In genomic region chr16:18658597-18658996, GRCm38 (mm10) we compare ENCODE assay signal across 30 mouse cellular contexts. TPM values are rescaled to one million over a fixed set of nuclear protein-coding genes. Genes with fewer than 3 reads are reported as not detected.
DNase-seq lines count a peak whose midpoint lies in the region; ATAC-seq lines count a peak whose summit lies in the region.
"Had no signal": no experiment of that assay in that cellular context is flagged by ENCODE, and none has a peak within 500 bp of the region (broad histone marks: within the 10 kb centered on the region; RNA-seq: fewer than 3 reads in every experiment).

No protein-coding gene starts in this region.

- H3K4me1 ChIP-seq in intestine, embryonic 16.5 days (ENCODE audit: control insufficient read depth, insufficient read depth, low read length): peaks cover 18% of the 10 kb centered on the region; the same call in 1 of the 2 replicates
- peaks cover 6% of the 10 kb centered on the region; the same call in 1 of the 2 replicates for H3K4me1 ChIP-seq in stomach, embryonic 16.5 days (ENCODE audit: control insufficient read depth, insufficient read depth, low read length)
- H3K4me1 ChIP-seq: embryonic facial prominence, embryonic 12.5 days; forebrain, embryonic 12.5 days; heart, embryonic 12.5 days; heart, embryonic 15.5 days had no signal

- ATAC-seq in intestine, embryonic 16.5 days: peak; percentile 72
- ATAC-seq in stomach, embryonic 16.5 days (ENCODE audit: insufficient read depth, low FRiP score): no peak
- ATAC-seq: forebrain, embryonic 16.5 days; hindbrain, postnatal 0 days; inflammation-experienced regulatory T-cells, adult 6 months; Patski had no signal

- no peak overlapping the region for H3K4me3 ChIP-seq in intestine, embryonic 16.5 days (ENCODE audit: low read length)
- no peak overlapping the region for H3K4me3 ChIP-seq in stomach, embryonic 16.5 days (replicated peaks; ENCODE audit: low read length)
- H3K4me3 ChIP-seq: embryonic facial prominence, embryonic 12.5 days; erythroblast, embryonic 14.5 days; forebrain, embryonic 12.5 days; heart, embryonic 12.5 days; heart, embryonic 15.5 days had no signal

- H3K27ac ChIP-seq in intestine, embryonic 16.5 days (ENCODE audit: low read length): peak overlapping the region; percentile 57
- peak overlapping the region; percentile 37; the same call in 1 of the 2 replicates for H3K27ac ChIP-seq in stomach, embryonic 16.5 days (ENCODE audit: low read length)
- H3K27ac ChIP-seq: embryonic facial prominence, embryonic 12.5 days; forebrain, embryonic 12.5 days; heart, embryonic 15.5 days; hindbrain, embryonic 14.5 days; hindbrain, postnatal 0 days had no signal

- H3K36me3 ChIP-seq in intestine, embryonic 16.5 days (ENCODE audit: control insufficient read depth, insufficient read depth, low read length): no peaks in the 10 kb centered on the region
- no peaks in the 10 kb centered on the region; the same call in 1 of the 2 replicates for H3K36me3 ChIP-seq in stomach, embryonic 16.5 days (ENCODE audit: control insufficient read depth, insufficient read depth, low read length)
- H3K36me3 ChIP-seq: embryonic facial prominence, embryonic 12.5 days; forebrain, embryonic 12.5 days; G1E; heart, embryonic 12.5 days; heart, embryonic 15.5 days had no signal

- no peaks in the 10 kb centered on the region for H3K27me3 ChIP-seq in intestine, embryonic 16.5 days (replicated peaks; ENCODE audit: control insufficient read depth, insufficient read depth, low read length)
- no peaks in the 10 kb centered on the region for H3K27me3 ChIP-seq in stomach, embryonic 16.5 days (ENCODE audit: control insufficient read depth, insufficient read depth, low read length)
- H3K27me3 ChIP-seq: embryonic facial prominence, embryonic 12.5 days; forebrain, embryonic 12.5 days; heart, embryonic 15.5 days; Patski had no signal

- no peak overlapping the region for H3K9ac ChIP-seq in intestine, embryonic 16.5 days (ENCODE audit: low read depth, low read length)
- H3K9ac ChIP-seq in stomach, embryonic 16.5 days (ENCODE audit: low read length): no peak overlapping the region
- H3K9ac ChIP-seq: embryonic facial prominence, embryonic 12.5 days; forebrain, embryonic 12.5 days; heart, embryonic 12.5 days; heart, embryonic 15.5 days; hindbrain, embryonic 14.5 days had no signal

- H3K4me2 ChIP-seq in intestine, embryonic 16.5 days (ENCODE audit: low read depth, low read length): no peak overlapping the region
- no peak overlapping the region for H3K4me2 ChIP-seq in stomach, embryonic 16.5 days (ENCODE audit: low read depth, low read length)
- H3K4me2 ChIP-seq: embryonic facial prominence, embryonic 12.5 days; forebrain, embryonic 12.5 days; heart, embryonic 12.5 days; heart, embryonic 15.5 days; hindbrain, embryonic 14.5 days had no signal

- H3K9me3 ChIP-seq in intestine, embryonic 16.5 days (ENCODE audit: control insufficient read depth, low read length): no peaks in the 10 kb centered on the region
- no peaks in the 10 kb centered on the region for H3K9me3 ChIP-seq in stomach, embryonic 16.5 days (replicated peaks; ENCODE audit: control insufficient read depth, low read length)
- H3K9me3 ChIP-seq: embryonic facial prominence, embryonic 12.5 days; forebrain, embryonic 12.5 days; G1E; heart, embryonic 12.5 days; heart, embryonic 15.5 days had no signal

- DNase-seq in heart, adult 11 months: peak; percentile 45
- no peak for DNase-seq in heart, postnatal 4 days
- DNase-seq in kidney, adult 8-10 months: no peak
- DNase-seq in retina, embryonic 14.5 days (ENCODE audit: low spot score): no peak
- DNase-seq: adrenal gland, postnatal 10 days; adrenal gland, postnatal 36 days; B cell, adult 2 months; cerebellum, adult 18-20 months; cerebellum, adult 9-10 months; cerebellum, postnatal 14 days; gastrocnemius, postnatal 14 days; heart, adult 18-20 months; heart, postnatal 10 days; heart, postnatal 36 days had no signal

- 63% methylated on average over 4 of the region's 4 CpGs for WGBS in intestine, embryonic 16.5 days
- WGBS in stomach, embryonic 16.5 days: 63% methylated on average over 4 of the region's 4 CpGs

RNA-seq across cellular contexts. Expression of gene Sept5, which starts 28.8 kb away (rescaled TPM):
- 10 to 100 TPM; 10.4 to 15.2 TPM for total RNA-seq in heart, postnatal 4 days (2021)
- polyA plus RNA-seq in intestine, embryonic 16.5 days (2015; fragmentation: Nextera tagmentation; extraction: Ambion mirVana): 52.2 and 52.5 TPM in 2 replicates
- 26.8 and 37.7 TPM in 2 replicates for polyA plus RNA-seq in stomach, embryonic 16.5 days (2015; fragmentation: Nextera tagmentation; extraction: Ambion mirVana)
- polyA plus RNA-seq: erythroblast, embryonic 14.5 days; G1E had no signal

RNA-seq across cellular contexts. Expression of gene Gm49601, which starts 32.4 kb away (rescaled TPM):
- total RNA-seq in heart, postnatal 4 days (2021): 1 to 10 TPM; 4.0 to 5.1 TPM
- polyA plus RNA-seq in intestine, embryonic 16.5 days (2015; fragmentation: Nextera tagmentation; extraction: Ambion mirVana): 4.1 and 4.5 TPM in 2 replicates
- 3.1 and 4.2 TPM in 2 replicates for polyA plus RNA-seq in stomach, embryonic 16.5 days (2015; fragmentation: Nextera tagmentation; extraction: Ambion mirVana)
- polyA plus RNA-seq: G1E; inflammation-experienced regulatory T-cells, adult 6 months had no signal

RNA-seq across cellular contexts. Expression of gene Gp1bb, which starts 36.4 kb away (rescaled TPM):
- total RNA-seq in heart, postnatal 4 days (2021): 1 to 10 TPM in 1 of 2 experiments, under 1 TPM in 1; 0.32 to 1.1 TPM
- 1.6 TPM in 2 replicates for polyA plus RNA-seq in intestine, embryonic 16.5 days (2015; fragmentation: Nextera tagmentation; extraction: Ambion mirVana)
- 0.68 and 0.74 TPM in 2 replicates for polyA plus RNA-seq in stomach, embryonic 16.5 days (2015; fragmentation: Nextera tagmentation; extraction: Ambion mirVana)
- total RNA-seq: adrenal gland, adult 18-20 months; CH12.LX; gastrocnemius, adult 18-20 months; gastrocnemius, postnatal 14 days had no signal
- polyA plus RNA-seq: inflammation-experienced regulatory T-cells, adult 6 months had no signal
